ENCODE assay signal across 17 mouse cellular contexts in genomic region chr12:16001811-16002210, GRCm38 (mm10).
"Had no signal": no experiment of that assay in that cellular context is flagged by ENCODE, and none has a peak within 500 bp of the region (broad histone marks: within the 10 kb centered on the region; RNA-seq: fewer than 3 reads in every experiment).

No protein-coding gene starts in this region.

- H3K4me1 ChIP-seq: midbrain, embryonic 10.5 days; midbrain, embryonic 13.5 days; neural tube, embryonic 13.5 days; neural tube, embryonic 15.5 days had no signal

- DNase-seq: lung, adult 18-20 months; lung, embryonic 14.5 days; lung, postnatal 10 days; lung, postnatal 4 days; retina, postnatal 1 day; right cerebral cortex, adult 18-20 months; right cerebral cortex, postnatal 25 days; right cerebral cortex, postnatal 4 days; spleen, adult 18-20 months; thymus, adult 18-20 months; thymus, postnatal 14 days; thymus, postnatal 36 days had no signal

- H3K4me3 ChIP-seq: midbrain, embryonic 10.5 days; midbrain, embryonic 13.5 days; myocyte; neural tube, embryonic 13.5 days; neural tube, embryonic 15.5 days had no signal

- H3K9ac ChIP-seq: lung, embryonic 14.5 days; midbrain, embryonic 13.5 days; neural tube, embryonic 13.5 days; neural tube, embryonic 15.5 days had no signal

- H3K36me3 ChIP-seq: midbrain, embryonic 10.5 days; midbrain, embryonic 13.5 days; neural tube, embryonic 13.5 days; neural tube, embryonic 15.5 days had no signal

- H3K27me3 ChIP-seq: midbrain, embryonic 13.5 days; neural tube, embryonic 13.5 days; neural tube, embryonic 15.5 days had no signal

- H3K27ac ChIP-seq: midbrain, embryonic 10.5 days; midbrain, embryonic 13.5 days; neural tube, embryonic 13.5 days; neural tube, embryonic 15.5 days had no signal
